Mouse (Mus musculus): ENCODE results near the gene Cdc42bpg. TPM values are rescaled to one million over a fixed set of nuclear protein-coding genes. Genes with fewer than 3 reads are reported as not detected.
A peak's percentile ranks its signal among the peaks of the same experiment; 100 is the strongest.

The Cdc42bpg gene
- polyA plus RNA-seq, 1 experiment from 2014 or later: 0.78 TPM

DNA sequence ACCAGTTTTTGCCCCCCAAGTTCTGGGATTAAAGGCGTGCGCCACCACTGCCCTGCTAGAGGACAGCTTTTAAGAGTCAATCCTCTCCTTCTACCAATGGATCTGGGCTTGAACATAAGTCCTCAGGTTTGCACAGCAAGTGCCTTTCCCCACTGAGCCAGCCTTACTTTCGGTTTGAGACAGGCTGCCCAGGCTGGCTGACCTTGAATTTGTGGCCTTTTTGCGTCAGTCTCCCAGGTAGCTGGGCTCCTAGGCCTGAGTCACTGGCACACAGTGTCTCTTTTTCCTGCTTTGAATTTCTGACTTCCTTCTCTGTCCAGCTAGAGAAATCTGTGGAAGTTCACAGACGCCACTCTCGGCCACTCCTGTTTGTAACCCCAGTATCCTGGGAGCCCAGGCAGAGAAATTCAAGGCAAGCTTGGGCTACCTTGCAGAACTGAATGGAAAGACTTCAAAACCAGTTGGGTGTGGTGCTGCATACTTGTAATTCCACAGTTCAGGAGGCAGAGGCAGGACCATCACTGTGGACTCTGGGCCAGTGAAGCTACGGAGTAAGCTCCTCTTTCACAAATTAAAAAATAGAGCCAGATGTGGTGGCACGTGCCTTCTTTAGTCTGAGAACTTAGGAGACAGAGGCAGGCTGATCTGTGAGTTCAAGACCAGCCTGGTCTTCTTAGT is 36.3 kb upstream of the Cdc42bpg start:
- no peak overlapping the region for H3K27ac ChIP-seq
- ATAC-seq (replicated peaks; ENCODE audit: low FRiP score): no peak
- H3K9me3 ChIP-seq (replicated peaks): no peaks in the 10 kb centered on the region
- H3K9ac ChIP-seq: no peak overlapping the region
- H3K36me3 ChIP-seq: no peaks in the 10 kb centered on the region
- no peaks in the 10 kb centered on the region for H3K27me3 ChIP-seq
- H3K4me3 ChIP-seq (replicated peaks): no peak overlapping the region
- H3K4me1 ChIP-seq: peaks cover 13% of the 10 kb centered on the region
- 84% methylated on average over 8 of the region's 8 CpGs for WGBS
- H3K4me2 ChIP-seq: no peak overlapping the region

DNA sequence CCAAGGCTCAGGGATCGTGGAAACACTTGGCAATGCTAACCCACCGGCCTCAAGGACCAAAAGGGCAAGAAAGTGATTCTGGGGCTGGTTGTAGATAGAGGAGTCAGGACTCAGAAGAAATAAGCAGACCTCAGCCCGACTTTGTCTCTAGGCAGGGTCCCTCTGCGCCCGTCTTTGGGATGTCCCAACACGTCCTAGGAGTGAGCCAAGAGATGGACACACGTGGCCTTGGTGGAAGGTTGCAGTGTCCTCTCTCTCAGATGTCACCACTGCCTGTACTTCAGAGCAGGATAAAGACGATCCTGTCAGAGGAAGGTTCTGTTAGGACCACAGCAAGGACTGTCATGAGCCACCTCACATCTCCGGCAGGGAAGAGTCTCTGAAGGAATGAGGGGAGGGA is 35.6 kb upstream of the Cdc42bpg start:
- 0 out of 2 replicates have a peak overlapping the region, but pooled peaks have one; percentile 38 for H3K27ac ChIP-seq
- H3K4me2 ChIP-seq: no peak overlapping the region
- WGBS: 63% methylated on average over 9 of the region's 9 CpGs
- H3K4me3 ChIP-seq (replicated peaks): no peak overlapping the region
- H3K9me3 ChIP-seq (replicated peaks): no peaks in the 10 kb centered on the region
- ATAC-seq (replicated peaks; ENCODE audit: low FRiP score): no peak
- no peaks in the 10 kb centered on the region for H3K36me3 ChIP-seq
- no peak overlapping the region for H3K9ac ChIP-seq
- H3K4me1 ChIP-seq: peaks cover 19% of the 10 kb centered on the region
- H3K27me3 ChIP-seq: no peaks in the 10 kb centered on the region

DNA sequence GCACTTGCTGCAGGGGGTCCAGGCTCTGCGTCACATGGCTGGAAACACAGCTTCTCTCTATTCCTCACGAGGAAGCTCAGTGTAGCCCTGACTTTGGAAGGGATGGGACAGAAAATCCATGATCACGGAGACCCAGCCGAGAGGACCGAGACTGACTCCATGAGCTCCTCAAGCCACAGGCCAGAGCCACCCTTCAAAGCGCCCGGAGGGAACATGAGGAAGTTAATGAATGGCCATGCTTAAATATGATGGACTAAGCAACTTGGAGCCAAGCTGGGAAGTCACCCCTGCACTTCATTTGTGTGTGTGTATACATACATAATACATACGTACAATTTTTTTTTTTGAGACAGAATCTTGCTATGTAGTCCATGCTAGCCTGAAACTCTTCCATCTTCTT is 35.0 kb upstream of the Cdc42bpg start:
- ATAC-seq (replicated peaks; ENCODE audit: low FRiP score): no peak
- 26% methylated on average over 8 of the region's 8 CpGs for WGBS
- H3K4me3 ChIP-seq (replicated peaks): no peak overlapping the region
- H3K36me3 ChIP-seq: no peaks in the 10 kb centered on the region
- no peak overlapping the region for H3K4me2 ChIP-seq
- 0 out of 2 replicates have a peak overlapping the region, but pooled peaks have one; percentile 38 for H3K27ac ChIP-seq
- no peaks in the 10 kb centered on the region for H3K27me3 ChIP-seq
- H3K9me3 ChIP-seq (replicated peaks): no peaks in the 10 kb centered on the region
- no peak overlapping the region for H3K9ac ChIP-seq
- H3K4me1 ChIP-seq: peaks cover 23% of the 10 kb centered on the region

DNA sequence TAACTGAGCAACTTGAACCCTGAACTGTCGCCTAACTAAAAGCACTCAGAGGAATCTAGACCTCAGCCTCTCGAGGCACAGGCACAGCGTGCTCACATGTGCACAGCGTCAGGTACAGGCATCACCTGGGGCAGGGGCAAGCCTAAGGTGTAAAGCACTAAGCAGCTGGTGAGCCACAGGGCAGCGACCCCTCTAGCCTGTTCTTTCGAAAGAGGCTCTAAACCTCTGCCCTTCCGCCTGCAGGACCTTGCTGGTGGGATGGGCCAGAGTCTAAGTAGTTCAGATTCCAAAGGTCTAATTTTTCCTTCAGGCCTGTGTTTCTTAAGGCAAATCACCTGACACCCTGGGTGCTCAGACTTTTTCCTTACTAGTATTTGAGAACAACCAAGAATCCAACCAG is 34.2 kb upstream of the Cdc42bpg start:
- Histone ChIP-seq H3K4me2 (no peak overlapping the region), H3K9ac (no peak overlapping the region), H3K27ac (0 out of 2 replicates have a peak overlapping the region, but pooled peaks have one; percentile 56), H3K4me3 (replicated peaks) (no peak overlapping the region), H3K36me3 (no peaks in the 10 kb centered on the region), H3K27me3 (no peaks in the 10 kb centered on the region), H3K9me3 (replicated peaks) (no peaks in the 10 kb centered on the region), H3K4me1 (peaks cover 23% of the 10 kb centered on the region)
- no peak for ATAC-seq (replicated peaks; ENCODE audit: low FRiP score)
- WGBS: 65% methylated on average over 7 of the region's 7 CpGs

DNA sequence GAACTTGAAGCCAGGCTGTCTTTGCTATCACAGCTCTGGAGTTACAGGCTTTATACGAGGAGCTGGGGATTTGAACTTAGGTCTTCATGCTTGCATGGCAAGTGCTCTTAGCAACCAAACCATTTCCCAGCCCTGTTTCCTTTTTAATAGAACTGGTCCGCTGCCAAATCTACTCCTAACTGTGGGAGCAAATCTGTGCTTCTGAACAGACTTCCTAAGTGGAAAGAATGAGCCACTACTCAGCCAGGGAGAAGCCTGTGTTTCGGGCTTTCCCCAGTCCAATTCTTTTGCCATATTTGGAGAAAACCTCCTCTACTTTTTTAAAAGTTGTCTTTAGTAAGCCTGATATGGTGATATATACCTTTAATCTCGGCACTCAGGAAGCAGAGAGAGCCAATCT is 33.5 kb upstream of the Cdc42bpg start:
- Histone ChIP-seq H3K9me3 (replicated peaks) (no peaks in the 10 kb centered on the region), H3K27ac (0 out of 2 replicates have a peak overlapping the region, but pooled peaks have one; percentile 54), H3K9ac (no peak overlapping the region), H3K4me3 (replicated peaks) (no peak overlapping the region), H3K27me3 (no peaks in the 10 kb centered on the region), H3K4me2 (no peak overlapping the region), H3K36me3 (no peaks in the 10 kb centered on the region), H3K4me1 (peaks cover 27% of the 10 kb centered on the region)
- ATAC-seq (replicated peaks; ENCODE audit: low FRiP score): no peak
- 84% methylated on average over 4 of the region's 4 CpGs for WGBS

DNA sequence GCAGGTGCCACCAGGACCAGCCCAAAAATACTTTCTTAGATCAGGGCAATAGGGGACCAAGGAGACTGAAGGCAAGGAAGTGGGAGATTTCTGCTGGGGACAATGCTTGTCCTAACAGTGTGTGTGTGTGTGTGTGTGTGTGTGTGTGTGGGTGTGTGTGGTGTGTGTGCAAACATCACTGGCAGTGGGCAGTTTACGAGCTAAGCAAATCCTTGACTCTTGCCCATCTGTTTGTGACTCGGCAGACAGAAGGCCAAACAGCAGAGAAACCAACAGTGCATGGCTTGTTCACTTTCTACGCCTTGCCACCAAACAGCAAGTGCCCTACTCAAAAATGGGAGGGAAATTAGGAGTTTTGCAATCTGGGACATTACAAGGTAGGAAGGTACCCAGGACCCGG is 32.7 kb upstream of the Cdc42bpg start:
- no peak overlapping the region for H3K4me2 ChIP-seq
- H3K4me1 ChIP-seq: peaks cover 29% of the 10 kb centered on the region
- H3K4me3 ChIP-seq (replicated peaks): no peak overlapping the region
- no peaks in the 10 kb centered on the region for H3K27me3 ChIP-seq
- H3K27ac ChIP-seq: no peak overlapping the region
- 68% methylated on average over 4 of the region's 4 CpGs for WGBS
- no peaks in the 10 kb centered on the region for H3K9me3 ChIP-seq (replicated peaks)
- no peaks in the 10 kb centered on the region for H3K36me3 ChIP-seq
- H3K9ac ChIP-seq: no peak overlapping the region
- no peak for ATAC-seq (replicated peaks; ENCODE audit: low FRiP score)

DNA sequence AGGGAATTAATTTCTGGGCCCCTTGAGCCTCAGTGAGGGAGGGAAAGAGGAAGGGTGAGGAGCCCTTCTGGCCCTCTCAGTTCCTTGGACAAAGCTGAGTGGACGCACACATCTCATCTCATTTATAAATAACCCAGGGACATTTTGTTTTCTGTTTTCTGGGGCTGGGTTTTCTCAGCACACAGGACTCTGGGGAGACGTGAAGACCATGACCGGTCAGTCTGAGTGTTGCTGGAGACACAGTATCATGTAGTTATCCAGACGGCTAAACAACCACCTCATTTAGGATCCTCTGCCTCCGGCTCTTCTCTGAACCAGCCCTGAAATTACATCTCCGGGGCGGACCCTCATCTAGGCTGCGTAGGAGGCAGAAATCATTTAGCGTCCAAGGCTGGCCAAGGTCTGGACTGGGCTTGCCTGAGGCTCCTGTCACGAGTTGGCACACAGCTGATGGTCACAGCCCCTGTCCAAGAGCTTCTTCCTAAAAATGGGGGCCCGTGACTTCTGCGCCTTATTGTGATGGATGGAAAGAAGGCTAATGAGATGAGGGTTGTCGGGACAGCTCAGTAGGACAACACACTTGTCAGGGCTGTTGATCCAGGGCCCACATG is 32.2 kb upstream of the Cdc42bpg start:
- no peaks in the 10 kb centered on the region; the same call in 1 of the 2 replicates for H3K36me3 ChIP-seq
- H3K4me1 ChIP-seq: peaks cover 34% of the 10 kb centered on the region
- WGBS: 84% methylated on average over 13 of the region's 13 CpGs
- H3K4me3 ChIP-seq (replicated peaks): no peak overlapping the region
- no peak overlapping the region for H3K27ac ChIP-seq
- H3K9me3 ChIP-seq (replicated peaks): no peaks in the 10 kb centered on the region
- H3K9ac ChIP-seq: no peak overlapping the region
- ATAC-seq (replicated peaks; ENCODE audit: low FRiP score): no peak
- H3K4me2 ChIP-seq: no peak overlapping the region
- H3K27me3 ChIP-seq: no peaks in the 10 kb centered on the region

DNA sequence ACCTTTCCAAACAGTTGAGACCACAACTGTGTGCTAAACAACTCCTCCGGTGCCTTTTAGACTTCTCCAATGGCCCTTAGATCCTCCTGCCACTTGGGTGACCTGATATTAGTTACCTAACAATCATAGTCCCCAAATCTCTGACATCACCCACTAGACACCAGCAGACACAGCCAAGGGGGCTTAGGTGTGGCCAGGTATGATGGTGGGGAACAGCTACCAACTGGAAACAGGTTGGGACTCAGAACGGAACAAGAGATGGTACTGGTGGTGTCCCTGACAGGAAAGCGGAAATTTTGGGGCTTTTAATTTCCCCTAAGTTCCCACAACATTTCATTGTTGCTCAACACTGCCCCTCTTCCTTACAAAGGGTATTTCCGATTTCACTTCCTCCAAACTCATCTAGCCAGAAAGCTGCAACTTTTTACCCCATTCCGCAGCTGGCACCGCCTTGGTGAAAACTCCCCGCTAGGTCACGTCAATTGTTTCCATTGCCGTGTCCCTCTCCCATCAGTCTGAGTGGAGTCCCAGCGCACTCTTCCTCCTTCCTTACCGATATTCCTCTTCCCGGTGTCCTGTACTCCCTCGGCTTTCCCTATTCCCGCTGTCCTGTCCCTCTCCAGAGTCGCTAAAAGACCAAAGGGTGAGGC is 30.4 kb upstream of the Cdc42bpg start:
- H3K9me3 ChIP-seq (replicated peaks): no peaks in the 10 kb centered on the region
- ATAC-seq (replicated peaks; ENCODE audit: low FRiP score): peak; percentile 17
- H3K36me3 ChIP-seq: peaks cover 2% of the 10 kb centered on the region; the same call in 1 of the 2 replicates
- H3K9ac ChIP-seq: peak overlapping the region; percentile 51
- peak overlapping the region; percentile 86 for H3K4me2 ChIP-seq
- WGBS: 6% methylated on average over 15 of the region's 15 CpGs
- peaks cover 51% of the 10 kb centered on the region for H3K4me1 ChIP-seq
- H3K27ac ChIP-seq: peak overlapping the region; percentile 86
- peak overlapping the region; percentile 82 for H3K4me3 ChIP-seq (replicated peaks)
- no peaks in the 10 kb centered on the region for H3K27me3 ChIP-seq

DNA sequence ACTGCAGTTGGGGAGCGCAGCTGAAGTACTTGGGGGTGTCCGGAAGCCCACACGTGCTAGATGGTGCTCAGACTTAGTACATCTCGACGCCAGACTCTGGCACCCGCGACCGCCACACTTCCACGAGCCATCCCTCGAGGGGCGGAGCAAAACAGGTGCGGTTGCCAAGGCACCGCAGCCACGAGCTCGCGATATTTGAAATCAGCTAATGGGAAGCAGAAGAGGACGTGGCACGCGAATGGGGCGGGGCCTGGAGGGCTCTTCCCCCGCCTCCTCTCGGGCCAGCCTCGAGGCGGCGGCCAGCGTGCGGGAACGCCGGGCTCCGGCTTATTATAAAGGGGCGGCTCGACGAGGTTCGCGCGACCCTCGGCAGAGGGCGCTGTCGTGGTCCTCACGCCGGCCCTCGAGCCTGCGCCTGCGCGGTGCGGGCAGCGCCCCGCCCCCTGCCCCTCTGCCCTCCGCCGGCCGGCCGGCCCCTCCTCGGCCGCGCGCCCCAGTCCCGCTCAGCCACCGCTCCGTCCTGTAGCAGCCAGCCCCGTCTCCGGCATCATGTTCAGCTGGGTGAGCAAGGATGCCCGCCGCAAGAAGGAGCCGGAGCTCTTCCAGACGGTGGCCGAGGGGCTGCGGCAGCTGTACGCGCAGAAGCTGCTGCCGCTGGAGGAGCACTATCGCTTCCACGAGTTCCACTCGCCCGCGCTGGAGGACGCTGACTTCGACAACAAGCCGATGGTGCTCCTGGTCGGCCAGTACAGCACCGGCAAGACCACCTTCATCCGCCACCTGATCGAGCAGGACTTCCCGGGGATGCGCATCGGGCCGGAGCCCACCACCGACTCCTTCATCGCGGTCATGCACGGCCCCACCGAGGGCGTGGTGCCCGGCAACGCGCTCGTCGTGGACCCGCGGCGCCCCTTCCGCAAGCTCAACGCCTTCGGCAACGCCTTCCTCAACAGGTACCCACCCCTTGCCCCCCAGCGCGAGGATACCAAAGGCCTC is 29.5 kb upstream of the Cdc42bpg start, which contains the start of gene Ehd1:
TSS of gene Ehd1 (plus strand) at position 300 of the 996 bp plus-strand sequence.
- Histone ChIP-seq H3K9ac (peak within 1 kb of the TSS; percentile 77), H3K27ac (peak within 1 kb of the TSS; percentile 86), H3K4me3 (replicated peaks) (peak within 1 kb of the TSS; percentile 82), H3K4me1 (peaks cover 50% of the 10 kb centered on the region), H3K9me3 (replicated peaks) (no peaks in the 10 kb centered on the region), H3K4me2 (peak within 1 kb of the TSS; percentile 86), H3K27me3 (no peaks in the 10 kb centered on the region), H3K36me3 (peaks cover 11% of the 10 kb centered on the region)
- WGBS: under 1% methylated on average over 106 of the region's 106 CpGs
- peak; percentile 94 for ATAC-seq (replicated peaks; ENCODE audit: low FRiP score)

DNA sequence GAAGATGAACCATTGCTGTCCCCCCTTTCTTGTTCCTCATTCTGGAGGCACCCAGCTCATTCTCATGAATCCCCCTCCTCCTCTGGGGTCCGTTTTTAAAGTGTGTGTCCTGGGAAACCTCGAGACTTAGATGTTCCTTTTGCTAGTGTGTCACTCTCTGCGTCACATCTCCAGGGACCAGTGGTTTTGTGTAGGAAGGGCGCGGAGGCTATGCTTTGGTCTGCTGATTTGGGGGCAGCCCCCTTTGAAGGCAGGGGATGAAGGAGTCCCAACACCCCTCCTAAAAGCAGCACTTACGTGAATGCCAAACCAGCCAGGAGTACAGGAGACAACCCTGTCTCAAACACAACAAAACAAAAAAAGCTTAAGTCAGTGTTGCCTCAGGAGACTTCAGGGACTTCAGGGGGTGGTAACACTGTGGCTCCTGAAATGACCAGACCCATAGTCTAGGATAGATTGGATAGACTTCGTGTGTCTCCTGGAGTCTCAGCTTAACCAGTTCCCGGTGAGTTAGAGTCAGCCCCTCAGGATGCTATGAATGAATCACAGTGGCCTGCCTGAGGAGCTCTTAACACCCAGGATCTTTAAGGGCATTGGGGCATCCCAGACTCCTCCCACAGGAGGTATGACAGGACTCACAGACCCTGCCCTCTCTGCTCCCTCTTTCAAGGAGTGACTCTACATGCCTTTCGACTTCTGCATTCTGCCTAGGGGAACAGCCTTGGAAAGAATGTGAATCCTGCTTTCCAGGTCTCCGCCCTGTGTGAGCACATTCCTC is 28.4 kb upstream of the Cdc42bpg start:
- H3K27me3 ChIP-seq: no peaks in the 10 kb centered on the region
- peaks cover 52% of the 10 kb centered on the region for H3K4me1 ChIP-seq
- H3K4me3 ChIP-seq (replicated peaks): peak overlapping the region; percentile 82
- no peaks in the 10 kb centered on the region for H3K9me3 ChIP-seq (replicated peaks)
- H3K4me2 ChIP-seq: peak overlapping the region; percentile 86
- 4% methylated on average over 10 of the region's 10 CpGs for WGBS
- H3K9ac ChIP-seq: peak overlapping the region; percentile 77
- H3K27ac ChIP-seq: peak overlapping the region; percentile 85
- ATAC-seq (replicated peaks; ENCODE audit: low FRiP score): peak; percentile 47
- H3K36me3 ChIP-seq: peaks cover 22% of the 10 kb centered on the region

All from kidney, embryonic 15.5 days (tissue).